8 mouse cellular contexts compared by ENCODE assay signal in the genomic region with DNA sequence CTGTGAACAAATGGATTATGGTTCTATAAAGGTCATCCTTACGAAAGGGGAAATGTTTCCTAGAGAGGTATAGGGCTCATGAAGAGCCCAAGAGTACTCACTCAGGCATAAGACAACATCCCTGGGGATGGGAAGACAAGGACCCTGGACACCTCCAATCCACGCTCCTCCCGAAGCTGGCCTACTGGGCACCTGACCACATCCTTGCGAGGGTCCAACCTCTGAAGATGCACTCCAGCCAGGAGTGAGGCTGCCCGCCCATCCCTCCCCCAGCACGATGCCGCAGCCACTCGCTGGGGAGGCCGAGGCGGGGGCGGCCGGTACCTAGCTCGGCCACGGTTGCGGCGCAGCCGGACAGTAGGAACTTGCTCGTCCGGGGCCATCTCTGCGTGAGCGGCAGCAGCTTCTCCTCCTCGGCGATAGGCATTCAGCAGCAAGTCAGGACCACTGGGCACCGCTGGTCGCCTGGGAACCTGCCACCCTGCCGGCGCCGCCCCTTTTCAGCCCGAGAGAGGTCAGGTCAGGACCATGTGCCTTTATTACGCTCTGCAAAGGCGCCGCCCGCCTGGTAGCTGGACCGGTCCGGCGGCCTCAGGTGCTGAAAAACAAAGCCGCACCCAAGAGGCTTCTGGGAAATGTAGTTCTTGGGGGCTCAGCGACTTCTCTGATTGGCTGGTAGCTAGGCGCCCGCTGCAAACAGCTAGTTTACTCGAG. TPM values are rescaled to one million over a fixed set of nuclear protein-coding genes. Genes with fewer than 3 reads are reported as not detected.
DNase-seq lines count a peak whose midpoint lies in the region; ATAC-seq and TF ChIP-seq lines count a peak whose summit lies in the region.

A gene (minus strand): TSS at position 639 of the 714 bp plus-strand sequence.

- no peak for TF ChIP-seq CTCF in E14TG2a.4 (conservative IDR thresholded peaks at IDR 0.05; ENCODE audit: low read length)

- no peaks in the 10 kb centered on the region for H3K27me3 ChIP-seq in E14TG2a.4 (ENCODE audit: insufficient read depth, low read length)
- no peaks in the 10 kb centered on the region for H3K27me3 ChIP-seq in forebrain, embryonic 13.5 days
- peaks cover 9% of the 10 kb centered on the region; the same call in 1 of the 2 replicates for H3K27me3 ChIP-seq in liver, embryonic 15.5 days
- no peaks in the 10 kb centered on the region for H3K27me3 ChIP-seq in neural tube, embryonic 11.5 days (ENCODE audit: control insufficient read depth, insufficient read depth, low read length)
- no peaks in the 10 kb centered on the region for H3K27me3 ChIP-seq in stomach, embryonic 16.5 days (ENCODE audit: control insufficient read depth, insufficient read depth, low read length)

- peak; percentile 99 for ATAC-seq in forebrain, embryonic 13.5 days
- ATAC-seq in liver, embryonic 15.5 days (ENCODE audit: insufficient read depth): peak; percentile 86
- peak; percentile 96 for ATAC-seq in neural tube, embryonic 11.5 days (ENCODE audit: insufficient read depth, low FRiP score, low TSS enrichment)
- ATAC-seq in stomach, embryonic 16.5 days (ENCODE audit: insufficient read depth, low FRiP score): peak; percentile 97

- DNase-seq in c-Kit-positive CD71-positive TER-119-positive erythroid progenitor cells, embryonic 14.5 days (ENCODE audit: low spot score): peak; percentile 59
- peak; percentile 92 to 94 for DNase-seq in heart, postnatal 10 days
- peak; percentile 85 to 92 for DNase-seq in kidney, postnatal 4 days
- peak; percentile 88 for DNase-seq in neural tube, embryonic 11.5 days (ENCODE audit: low spot score)

- peaks cover 12% of the 10 kb centered on the region for H3K36me3 ChIP-seq in E14TG2a.4 (ENCODE audit: insufficient read depth, low read length)
- peaks cover 20% of the 10 kb centered on the region for H3K36me3 ChIP-seq in forebrain, embryonic 13.5 days (ENCODE audit: poor library complexity, severe bottlenecking)
- no peaks in the 10 kb centered on the region for H3K36me3 ChIP-seq in liver, embryonic 15.5 days (replicated peaks)
- no peaks in the 10 kb centered on the region for H3K36me3 ChIP-seq in neural tube, embryonic 11.5 days (ENCODE audit: control insufficient read depth, insufficient read depth, low read length)
- no peaks in the 10 kb centered on the region for H3K36me3 ChIP-seq in stomach, embryonic 16.5 days (ENCODE audit: control insufficient read depth, insufficient read depth, low read length)

- H3K9ac ChIP-seq in forebrain, embryonic 13.5 days: peak within 1 kb of the TSS; percentile 92
- H3K9ac ChIP-seq in liver, embryonic 15.5 days: peak within 1 kb of the TSS; percentile 29
- H3K9ac ChIP-seq in neural tube, embryonic 11.5 days (ENCODE audit: low read length): peak within 1 kb of the TSS; percentile 91
- H3K9ac ChIP-seq in stomach, embryonic 16.5 days (ENCODE audit: low read length): peak within 1 kb of the TSS; percentile 83

- peaks cover 35% of the 10 kb centered on the region for H3K4me1 ChIP-seq in E14TG2a.4 (replicated peaks; ENCODE audit: low read depth, low read length)
- peaks cover 33% of the 10 kb centered on the region for H3K4me1 ChIP-seq in forebrain, embryonic 13.5 days
- H3K4me1 ChIP-seq in liver, embryonic 15.5 days (replicated peaks): peaks cover 19% of the 10 kb centered on the region; the same call in 1 of the 2 replicates
- H3K4me1 ChIP-seq in neural tube, embryonic 11.5 days (ENCODE audit: control insufficient read depth, insufficient read depth, low read length): peaks cover 4% of the 10 kb centered on the region; the same call in 1 of the 2 replicates
- peaks cover 12% of the 10 kb centered on the region for H3K4me1 ChIP-seq in stomach, embryonic 16.5 days (ENCODE audit: control insufficient read depth, insufficient read depth, low read length)

- H3K4me2 ChIP-seq in forebrain, embryonic 13.5 days: peak within 1 kb of the TSS; percentile 73
- peak within 1 kb of the TSS; percentile 82 for H3K4me2 ChIP-seq in liver, embryonic 15.5 days
- peak within 1 kb of the TSS; percentile 65 for H3K4me2 ChIP-seq in neural tube, embryonic 11.5 days (ENCODE audit: low read depth)
- peak within 1 kb of the TSS; percentile 93 for H3K4me2 ChIP-seq in stomach, embryonic 16.5 days (ENCODE audit: low read depth, low read length)

- no peaks in the 10 kb centered on the region for H3K9me3 ChIP-seq in E14TG2a.4 (ENCODE audit: low read length)
- H3K9me3 ChIP-seq in forebrain, embryonic 13.5 days (replicated peaks): no peaks in the 10 kb centered on the region
- H3K9me3 ChIP-seq in liver, embryonic 15.5 days (replicated peaks): no peaks in the 10 kb centered on the region
- no peaks in the 10 kb centered on the region for H3K9me3 ChIP-seq in neural tube, embryonic 11.5 days (ENCODE audit: control insufficient read depth, low read length)
- no peaks in the 10 kb centered on the region for H3K9me3 ChIP-seq in stomach, embryonic 16.5 days (replicated peaks; ENCODE audit: control insufficient read depth, low read length)

- intact Hi-C loops in heart, postnatal 10 days (cut with DNase I): no loop called here

- WGBS in forebrain, embryonic 13.5 days: under 1% methylated on average over 41 of the region's 41 CpGs
- 1% methylated on average over 41 of the region's 41 CpGs for WGBS in liver, embryonic 15.5 days (ENCODE audit: insufficient replicate concordance)
- under 1% methylated on average over 40 of the region's 41 CpGs for WGBS in neural tube, embryonic 11.5 days
- WGBS in stomach, embryonic 16.5 days: under 1% methylated on average over 41 of the region's 41 CpGs

- H3K4me3 ChIP-seq in E14TG2a.4 (replicated peaks; ENCODE audit: low read length): peak within 1 kb of the TSS; percentile 89
- peak within 1 kb of the TSS; percentile 95 for H3K4me3 ChIP-seq in forebrain, embryonic 13.5 days
- peak within 1 kb of the TSS; percentile 63 for H3K4me3 ChIP-seq in liver, embryonic 15.5 days (replicated peaks)
- H3K4me3 ChIP-seq in neural tube, embryonic 11.5 days (ENCODE audit: low read depth, low read length): peak within 1 kb of the TSS; percentile 66
- H3K4me3 ChIP-seq in stomach, embryonic 16.5 days (replicated peaks; ENCODE audit: low read length): peak within 1 kb of the TSS; percentile 92

- H3K27ac ChIP-seq in forebrain, embryonic 13.5 days: peak within 1 kb of the TSS; percentile 61; the same call in 1 of the 2 replicates
- no peak within 1 kb of the TSS for H3K27ac ChIP-seq in liver, embryonic 15.5 days (replicated peaks)
- no peak within 1 kb of the TSS; the same call in 1 of the 2 replicates for H3K27ac ChIP-seq in neural tube, embryonic 11.5 days (ENCODE audit: low read depth, low read length)
- H3K27ac ChIP-seq in stomach, embryonic 16.5 days (ENCODE audit: low read length): peak within 1 kb of the TSS; percentile 46; the same call in 1 of the 2 replicates

RNA-seq across cellular contexts. Expression of the gene that starts here (rescaled TPM):
- 102 and 107 TPM in 2 replicates for polyA plus RNA-seq in forebrain, embryonic 13.5 days (2015; fragmentation: Nextera tagmentation; extraction: Ambion mirVana)
- 1 to 10 TPM; 2.8 to 3.1 TPM for total RNA-seq in heart, postnatal 10 days (2021)
- polyA plus RNA-seq in liver, embryonic 15.5 days (2015; fragmentation: Nextera tagmentation; extraction: Ambion mirVana): 1.4 and 1.6 TPM in 2 replicates
- polyA plus RNA-seq in neural tube, embryonic 11.5 days (2014; fragmentation: Nextera tagmentation; extraction: Ambion mirVana): 29.5 and 31.0 TPM in 2 replicates
- polyA plus RNA-seq in stomach, embryonic 16.5 days (2015; fragmentation: Nextera tagmentation; extraction: Ambion mirVana): 15.0 and 20.2 TPM in 2 replicates

Comparison
In these comparisons a context has a peak if more than half of its experiments do, and no peak if none do; other contexts are left out.
1. H3K27ac ChIP-seq: peak in forebrain, embryonic 13.5 days (single experiment) and stomach, embryonic 16.5 days (single experiment); none in liver, embryonic 15.5 days (single experiment) and neural tube, embryonic 11.5 days (single experiment).
2. H3K9ac ChIP-seq: peak in every context shown above with its lines; median percentile 92 in forebrain, embryonic 13.5 days; 91 in neural tube, embryonic 11.5 days; 83 in stomach, embryonic 16.5 days; 29 in liver, embryonic 15.5 days.
3. Peak in every context shown above with its lines, with median percentiles within 50 percentile points of each other: H3K4me3 ChIP-seq, DNase-seq, ATAC-seq and H3K4me2 ChIP-seq.